Mouse (Mus musculus) monocyte, adult 5-6 weeks (primary cell): ENCODE results near the gene Cactin. TPM values are rescaled to one million over a fixed set of nuclear protein-coding genes. Genes with fewer than 3 reads are reported as not detected.
A peak's percentile ranks its signal among the peaks of the same experiment; 100 is the strongest.

Experiments used
- ATAC-seq: fragments of 153-309, 156-312 bp; replicated peaks from 2 replicates; pipeline ENCODE4 v1.8.0; 2017; ENCODE audit warnings: mild to moderate bottlenecking; ENCODE audit not compliant: low TSS enrichment, insufficient number of reproducible peaks, severe bottlenecking, poor library complexity, low FRiP score
- total RNA-seq: library from RNA; stranded (forward); fragments of 200-1000, 200-491, 200-594 nt; gene quantifications from 3 replicates; pipeline ENCODE4 v1.2.3, GENCODE M21; 2017

Gene Cactin
- total RNA-seq, 1 experiment from 2014 or later: 24.5 TPM

- no peak for ATAC-seq
Observed at GRCm38 (mm10) chr10:81294442-81294841, 26.5 kb upstream of the Cactin start.

GRCm38 (mm10) chr10:81295185-81295584 is 25.7 kb upstream of the Cactin start:
- no peak for ATAC-seq

- no peak for ATAC-seq
Observed at GRCm38 (mm10) chr10:81297246-81297645, 23.7 kb upstream of the Cactin start.

- ATAC-seq: peak; percentile 46
Observed at GRCm38 (mm10) chr10:81297845-81298244, 23.1 kb upstream of the Cactin start.

- ATAC-seq: peak; percentile 60
Observed at GRCm38 (mm10) chr10:81298369-81299100, 22.4 kb upstream of the Cactin start.

- ATAC-seq: no peak
Observed at GRCm38 (mm10) chr10:81299585-81300351, 21.1 kb upstream of the Cactin start.

GRCm38 (mm10) chr10:81300352-81300907 is 20.5 kb upstream of the Cactin start:
- ATAC-seq: no peak

- no peak for ATAC-seq
Observed at GRCm38 (mm10) chr10:81301321-81301720, 19.6 kb upstream of the Cactin start.

- ATAC-seq: no peak
Observed at GRCm38 (mm10) chr10:81302288-81302687, 18.6 kb upstream of the Cactin start.

- no peak for ATAC-seq
Observed at GRCm38 (mm10) chr10:81302781-81303218, 18.1 kb upstream of the Cactin start.

- no peak for ATAC-seq
Observed at GRCm38 (mm10) chr10:81303258-81303657, 17.6 kb upstream of the Cactin start.

- 0 out of 2 replicates have a peak, but pooled peaks have one; percentile 25 for ATAC-seq
Observed at GRCm38 (mm10) chr10:81303761-81304160, 17.1 kb upstream of the Cactin start.

- ATAC-seq: peak; percentile 55
Observed at GRCm38 (mm10) chr10:81304597-81305238, 16.2 kb upstream of the Cactin start.

- ATAC-seq: no peak
Observed at GRCm38 (mm10) chr10:81305663-81306062, 15.2 kb upstream of the Cactin start.

GRCm38 (mm10) chr10:81306173-81306668 is 14.7 kb upstream of the Cactin start:
- no peak for ATAC-seq

GRCm38 (mm10) chr10:81306837-81307682 is 13.8 kb upstream of the Cactin start:
- ATAC-seq: no peak

GRCm38 (mm10) chr10:81309571-81309970 is 11.3 kb upstream of the Cactin start:
- no peak for ATAC-seq

- ATAC-seq: no peak
Observed at GRCm38 (mm10) chr10:81313581-81313980, 7.3 kb upstream of the Cactin start.
